Mouse (Mus musculus) Patski (cell line): Measurements from ENCODE around the gene Cstf3. TPM values are rescaled to one million over a fixed set of nuclear protein-coding genes. Genes with fewer than 3 reads are reported as not detected.

ENCODE experiments used
- ATAC-seq: fragments of 100-300 bp; one replicate; pipeline ENCODE4 v1.8.0; 2021
- CTCF ChIA-PET: fragments of 350-600 bp; sonication (Branson Sonifier 250); formaldehyde crosslinking; loops from one replicate; lab custom pipeline; 2022; ENCODE audit warnings: inconsistent platforms; lab: Charles Lee
- POLR2A ChIA-PET: fragments of 350-600 bp; sonication (Branson Sonifier 250); formaldehyde crosslinking; loops from one replicate; lab custom pipeline; 2022; ENCODE audit warnings: antibody characterized with exemption, inconsistent platforms; lab: Charles Lee
- DNase-seq: peaks from one replicate; pipeline ENCODE4 v3.0.0-alpha.2; 2011; ENCODE audit warnings: low read depth, low spot score
- H3K27me3 ChIP-seq: fragments of 371-371 bp; one replicate; pipeline ENCODE4 v1.5.1; 2021
- CTCF ChIP-seq: fragments of 100-300 bp; IDR thresholded peaks from one replicate; pipeline ENCODE4 v1.5.1; 2021
- in situ Hi-C: fragments of 300-500 bp; cut with MboI; formaldehyde crosslinking; loops from 3 replicates; pipeline ENCODE4 v1.11.1; 2018; ENCODE audit warnings: low pct_unique_long_range_greater_than_20kb, mixed read lengths
- polyA plus RNA-seq: library from polyadenylated mRNA; unstranded; gene quantifications from one replicate; pipeline ENCODE4 v1.2.3, GENCODE M21; 2021

The Cstf3 gene
- polyA plus RNA-seq, 1 experiment from 2014 or later = 30.9 TPM

- ChIA-PET CTCF (interaction anchor here (0.9 to 1.1 kb wide), 3 partner anchors 14 to 150 kb away, joined by 3 to 4 read pairs (median 3); no protein-coding TSS in a partner anchor), POLR2A (interaction anchor here (0.6 kb wide), 1 partner anchor 145 kb away, joined by 3 read pairs; no protein-coding TSS in a partner anchor)
- no peak for DNase-seq
- TF ChIP-seq CTCF = no peak
- ATAC-seq = no peak
- in situ Hi-C loops = no loop called here
- no peaks in the 10 kb centered on the region for H3K27me3 ChIP-seq
These were observed 13.1 kb downstream of the Cstf3 start for GRCm38 (mm10) chr2:104603431-104603830.

GRCm38 (mm10) chr2:104604718-104605117 is 14.4 kb downstream of the Cstf3 start:
- ATAC-seq (peak; percentile 97), DNase-seq (peak; percentile 54)
- POLR2A ChIA-PET = interaction anchor here (0.7 kb wide), 2 partner anchors 8 kb away, joined by 3 to 5 read pairs; no protein-coding TSS in a partner anchor
- CTCF ChIA-PET = interaction anchor here (0.8 kb wide), 1 partner anchor 12 kb away, joined by 3 read pairs; no protein-coding TSS in a partner anchor
- no peaks in the 10 kb centered on the region for H3K27me3 ChIP-seq
- no peak for TF ChIP-seq CTCF
- in situ Hi-C loops = no loop called here

- TF ChIP-seq CTCF = no peak
- in situ Hi-C loops = no loop called here
- CTCF ChIA-PET = no interaction called here
- no peaks in the 10 kb centered on the region for H3K27me3 ChIP-seq
- no peak for DNase-seq
- ATAC-seq = no peak
- POLR2A ChIA-PET = interaction anchor here (0.7 kb wide), 1 partner anchor 322 kb away, joined by 7 read pairs; no protein-coding TSS in a partner anchor
These were observed 15.2 kb downstream of the Cstf3 start for GRCm38 (mm10) chr2:104605560-104605959.

- ATAC-seq (no peak), DNase-seq (no peak)
- no peaks in the 10 kb centered on the region for H3K27me3 ChIP-seq
- in situ Hi-C loops = no loop called here
- ChIA-PET CTCF (no interaction called here), POLR2A (no interaction called here)
- no peak for TF ChIP-seq CTCF
These were observed 24.5 kb downstream of the Cstf3 start for GRCm38 (mm10) chr2:104614786-104615185.

- no peak for DNase-seq
- in situ Hi-C loops = no loop called here
- ChIA-PET POLR2A (interaction anchor here (0.6 to 0.9 kb wide), 2 partner anchors 14 to 587 kb away, joined by 3 read pairs; no protein-coding TSS in a partner anchor), CTCF (interaction anchor here (0.8 to 1.1 kb wide), 2 partner anchors 9 to 11 kb away, joined by 3 read pairs; no protein-coding TSS in a partner anchor)
- no peaks in the 10 kb centered on the region for H3K27me3 ChIP-seq
- no peak for TF ChIP-seq CTCF
- no peak for ATAC-seq
These were observed 25.8 kb downstream of the Cstf3 start for GRCm38 (mm10) chr2:104615985-104616711.

- DNase-seq (no peak), ATAC-seq (no peak)
- no peak for TF ChIP-seq CTCF
- in situ Hi-C loops = no loop called here
- H3K27me3 ChIP-seq = no peaks in the 10 kb centered on the region
- ChIA-PET CTCF (interaction anchor here (1.2 kb wide), 1 partner anchor 27 kb away, joined by 3 read pairs; no protein-coding TSS in a partner anchor), POLR2A (no interaction called here)
These were observed 68.3 kb downstream of the Cstf3 start for GRCm38 (mm10) chr2:104658659-104659058.

- no peaks in the 10 kb centered on the region for H3K27me3 ChIP-seq
- CTCF ChIA-PET = interaction anchor here (1.0 to 1.3 kb wide), 2 partner anchors 8 to 22 kb away, joined by 3 read pairs; no protein-coding TSS in a partner anchor
- POLR2A ChIA-PET = no interaction called here
- no peak for TF ChIP-seq CTCF
- no peak for ATAC-seq
- DNase-seq = no peak
- in situ Hi-C loops = no loop called here
These were observed 73.2 kb downstream of the Cstf3 start for GRCm38 (mm10) chr2:104663372-104664100.

- DNase-seq (no peak), ATAC-seq (no peak)
- H3K27me3 ChIP-seq = no peaks in the 10 kb centered on the region
- TF ChIP-seq CTCF = peak; percentile 43
- in situ Hi-C loops = no loop called here
- ChIA-PET CTCF (interaction anchor here (1.6 kb wide), 1 partner anchor 11 kb away, joined by 4 read pairs; no protein-coding TSS in a partner anchor), POLR2A (no interaction called here)
These were observed 78.9 kb downstream of the Cstf3 start for GRCm38 (mm10) chr2:104669122-104669804.

GRCm38 (mm10) chr2:104671724-104672123 is 81.4 kb downstream of the Cstf3 start:
- TF ChIP-seq CTCF = no peak
- no peaks in the 10 kb centered on the region for H3K27me3 ChIP-seq
- no peak for DNase-seq
- no peak for ATAC-seq
- ChIA-PET POLR2A (no interaction called here), CTCF (interaction anchor here (0.9 to 1.8 kb wide), 2 partner anchors 11 to 13 kb away, joined by 4 read pairs; no protein-coding TSS in a partner anchor)
- in situ Hi-C loops = no loop called here

GRCm38 (mm10) chr2:104677326-104677725 is 87.0 kb downstream of the Cstf3 start:
- TF ChIP-seq CTCF = no peak
- H3K27me3 ChIP-seq = no peaks in the 10 kb centered on the region
- in situ Hi-C loops = no loop called here
- POLR2A ChIA-PET = no interaction called here
- ATAC-seq (no peak), DNase-seq (no peak)
- CTCF ChIA-PET = interaction anchor here (1.6 kb wide), 1 partner anchor 8 kb away, joined by 5 read pairs; no protein-coding TSS in a partner anchor
